Mouse (Mus musculus): ENCODE results near the gene Trpc2. TPM values are rescaled to one million over a fixed set of nuclear protein-coding genes. Genes with fewer than 3 reads are reported as not detected.

Gene Trpc2
- polyA plus RNA-seq, 1 experiment from 2014 or later = not detected

DNA sequence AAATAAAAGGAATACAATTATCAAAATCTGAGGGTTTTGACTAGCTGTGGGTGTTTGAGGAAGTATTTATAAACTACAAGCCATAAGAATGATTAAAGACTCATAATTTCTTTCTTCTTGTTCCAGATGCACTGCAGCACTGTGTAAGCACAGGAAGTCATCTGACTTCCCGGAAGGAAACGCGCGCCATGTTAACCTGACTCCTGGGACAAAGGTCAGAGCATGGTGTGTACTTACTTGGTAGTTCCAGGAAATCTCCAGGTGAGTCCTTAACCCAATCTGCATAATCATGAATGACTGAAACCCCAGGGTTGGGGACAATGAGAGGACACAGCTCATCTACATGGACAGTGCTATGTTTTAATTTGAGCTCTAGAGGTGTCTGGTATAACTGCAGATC is 49.5 kb downstream of the Trpc2 start:
- Histone ChIP-seq H3K9ac (replicated peaks) (no peak overlapping the region), H3K27me3 (no peaks in the 10 kb centered on the region), H3K9me3 (no peaks in the 10 kb centered on the region), H3K4me3 (replicated peaks) (no peak overlapping the region), H3K4me1 (replicated peaks) (no peaks in the 10 kb centered on the region), H3K4me2 (no peak overlapping the region), H3K27ac (no peak overlapping the region), H3K36me3 (peaks cover 86% of the 10 kb centered on the region)
- ATAC-seq (ENCODE audit: insufficient number of reproducible peaks, insufficient read depth, low FRiP score, low TSS enrichment, low read depth) = no peak
- WGBS = 92% methylated on average over 4 of the region's 4 CpGs

DNA sequence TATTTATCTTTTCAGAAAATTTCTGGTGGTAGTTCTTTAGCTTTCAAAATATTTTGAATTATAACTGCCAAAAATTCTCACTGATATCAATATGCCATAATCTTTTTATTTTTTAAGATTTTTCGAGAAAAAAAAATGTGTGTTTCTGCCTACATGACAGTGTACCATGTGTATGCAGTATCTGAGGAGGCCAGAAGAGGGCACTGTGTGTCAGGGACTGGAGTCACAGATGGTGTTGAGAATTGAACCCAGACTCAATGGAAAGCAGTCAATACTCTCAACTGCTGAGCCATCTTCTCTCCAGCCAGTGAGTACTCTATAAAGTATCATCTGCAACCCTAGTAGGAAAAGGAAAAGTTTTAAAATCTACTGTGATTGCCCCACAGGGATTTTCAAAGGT is 54.5 kb downstream of the Trpc2 start:
- H3K4me3 ChIP-seq (replicated peaks) = no peak overlapping the region
- H3K9me3 ChIP-seq = no peaks in the 10 kb centered on the region
- no peaks in the 10 kb centered on the region for H3K4me1 ChIP-seq (replicated peaks)
- H3K4me2 ChIP-seq = no peak overlapping the region
- H3K36me3 ChIP-seq = peaks cover 86% of the 10 kb centered on the region
- no peak overlapping the region for H3K27ac ChIP-seq
- 80% methylated on average over 1 of the region's 1 CpGs for WGBS
- no peak for ATAC-seq (ENCODE audit: insufficient number of reproducible peaks, insufficient read depth, low FRiP score, low TSS enrichment, low read depth)
- H3K27me3 ChIP-seq = no peaks in the 10 kb centered on the region
- H3K9ac ChIP-seq (replicated peaks) = no peak overlapping the region

DNA sequence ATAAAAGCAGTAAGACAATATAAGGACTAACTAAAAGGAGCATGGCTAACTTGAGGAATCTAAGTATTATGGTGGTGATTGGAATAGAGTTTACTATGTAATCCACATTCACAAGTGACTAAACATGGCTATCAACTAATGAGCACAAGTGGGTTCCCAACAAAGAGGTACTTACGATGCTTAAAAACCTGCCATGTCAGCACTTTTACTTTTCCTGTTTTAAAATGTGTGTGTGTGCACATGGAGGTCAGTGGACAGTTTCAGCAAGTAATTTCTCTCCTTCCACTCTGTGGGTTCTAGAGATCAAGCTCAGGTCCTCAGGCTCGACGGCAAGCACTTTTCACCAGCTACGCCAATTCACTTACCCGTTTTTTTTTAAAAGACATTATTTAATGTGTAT is 55.0 kb downstream of the Trpc2 start:
- no peak overlapping the region for H3K9ac ChIP-seq (replicated peaks)
- no peak for ATAC-seq (ENCODE audit: insufficient number of reproducible peaks, insufficient read depth, low FRiP score, low TSS enrichment, low read depth)
- no peaks in the 10 kb centered on the region for H3K27me3 ChIP-seq
- H3K9me3 ChIP-seq = no peaks in the 10 kb centered on the region
- H3K4me1 ChIP-seq (replicated peaks) = no peaks in the 10 kb centered on the region
- 95% methylated on average over 5 of the region's 5 CpGs for WGBS
- H3K4me3 ChIP-seq (replicated peaks) = no peak overlapping the region
- H3K4me2 ChIP-seq = no peak overlapping the region
- peaks cover 82% of the 10 kb centered on the region for H3K36me3 ChIP-seq
- H3K27ac ChIP-seq = no peak overlapping the region

Other genes with a start within 250 kb of the Trpc2 start
- 58.1 and 59.2 TPM in 2 replicates for gene Inppl1, start 244.9 kb upstream of the Trpc2 start, polyA plus RNA-seq (2016; fragmentation: Nextera tagmentation; extraction: Ambion mirVana)
- 0.24 TPM in 1 of 2 replicates, not detected in the other for gene Folr2, start 225.9 kb upstream of the Trpc2 start, polyA plus RNA-seq (2016; fragmentation: Nextera tagmentation; extraction: Ambion mirVana)
- gene Anapc15, start 219.4 kb upstream of the Trpc2 start, polyA plus RNA-seq (2016; fragmentation: Nextera tagmentation; extraction: Ambion mirVana) = 81.7 and 82.4 TPM in 2 replicates
- gene Folr1, start 212.3 kb upstream of the Trpc2 start, polyA plus RNA-seq (2016; fragmentation: Nextera tagmentation; extraction: Ambion mirVana) = not detected in 2 replicates
- gene Lamtor1, start 177.2 kb upstream of the Trpc2 start, polyA plus RNA-seq (2016; fragmentation: Nextera tagmentation; extraction: Ambion mirVana) = 141 and 147 TPM in 2 replicates
- gene Tomt, start 176.8 kb upstream of the Trpc2 start, polyA plus RNA-seq (2016; fragmentation: Nextera tagmentation; extraction: Ambion mirVana) = 0.56 and 0.71 TPM in 2 replicates
- 8.7 and 8.8 TPM in 2 replicates for gene Lrrc51, start 149.2 kb upstream of the Trpc2 start, polyA plus RNA-seq (2016; fragmentation: Nextera tagmentation; extraction: Ambion mirVana)
- 134 and 138 TPM in 2 replicates for gene Numa1, start 149.0 kb upstream of the Trpc2 start, polyA plus RNA-seq (2016; fragmentation: Nextera tagmentation; extraction: Ambion mirVana)
- gene Il18bp, start 64.4 kb upstream of the Trpc2 start, polyA plus RNA-seq (2016; fragmentation: Nextera tagmentation; extraction: Ambion mirVana) = 3.4 and 3.7 TPM in 2 replicates
- 28.8 and 30.7 TPM in 2 replicates for gene Rnf121, start 17.6 kb upstream of the Trpc2 start, polyA plus RNA-seq (2016; fragmentation: Nextera tagmentation; extraction: Ambion mirVana)
- 48.7 and 51.7 TPM in 2 replicates for gene Xndc1, start 17.6 kb upstream of the Trpc2 start, polyA plus RNA-seq (2016; fragmentation: Nextera tagmentation; extraction: Ambion mirVana)
- 2.3 and 2.9 TPM in 2 replicates for gene Xntrpc, start 17.4 kb upstream of the Trpc2 start, polyA plus RNA-seq (2016; fragmentation: Nextera tagmentation; extraction: Ambion mirVana)
- 8.0 and 8.3 TPM in 2 replicates for gene Art1, start 18.6 kb downstream of the Trpc2 start, polyA plus RNA-seq (2016; fragmentation: Nextera tagmentation; extraction: Ambion mirVana)
- 5.1 and 7.2 TPM in 2 replicates for gene Art5, start 26.4 kb downstream of the Trpc2 start, polyA plus RNA-seq (2016; fragmentation: Nextera tagmentation; extraction: Ambion mirVana)
- gene Chrna10, start 33.7 kb downstream of the Trpc2 start, polyA plus RNA-seq (2016; fragmentation: Nextera tagmentation; extraction: Ambion mirVana) = not detected in 2 replicates
- 50.5 and 51.8 TPM in 2 replicates for gene Nup98, start 127.1 kb downstream of the Trpc2 start, polyA plus RNA-seq (2016; fragmentation: Nextera tagmentation; extraction: Ambion mirVana)
- gene Pgap2, start 127.1 kb downstream of the Trpc2 start, polyA plus RNA-seq (2016; fragmentation: Nextera tagmentation; extraction: Ambion mirVana) = 82.0 and 84.9 TPM in 2 replicates
- gene Rhog, start 172.9 kb downstream of the Trpc2 start, polyA plus RNA-seq (2016; fragmentation: Nextera tagmentation; extraction: Ambion mirVana) = 47.8 and 50.4 TPM in 2 replicates
- gene Stim1, start 184.7 kb downstream of the Trpc2 start, polyA plus RNA-seq (2016; fragmentation: Nextera tagmentation; extraction: Ambion mirVana) = 17.7 and 25.3 TPM in 2 replicates

Data from limb, embryonic 12.5 days (tissue).